Mouse (Mus musculus) cerebellum, adult 2 months (tissue): Measurements from ENCODE around the gene Alox12e.

Source experiments
- CTCF ChIP-seq: fragments of 200-500 bp; IDR thresholded peaks from 2 replicates; pipeline ENCODE4 v1.5.1; 2011; ENCODE audit warnings: low read depth, mild to moderate bottlenecking, control low read depth, low read length, moderate library complexity, borderline replicate concordance; ENCODE audit not compliant: insufficient read depth
- POLR2A ChIP-seq: fragments of 200-500 bp; IDR thresholded peaks from 2 replicates; pipeline ENCODE4 v1.6.1; 2011; ENCODE audit warnings: low read length, control low read depth, borderline replicate concordance; ENCODE audit not compliant: insufficient read depth

DNA sequence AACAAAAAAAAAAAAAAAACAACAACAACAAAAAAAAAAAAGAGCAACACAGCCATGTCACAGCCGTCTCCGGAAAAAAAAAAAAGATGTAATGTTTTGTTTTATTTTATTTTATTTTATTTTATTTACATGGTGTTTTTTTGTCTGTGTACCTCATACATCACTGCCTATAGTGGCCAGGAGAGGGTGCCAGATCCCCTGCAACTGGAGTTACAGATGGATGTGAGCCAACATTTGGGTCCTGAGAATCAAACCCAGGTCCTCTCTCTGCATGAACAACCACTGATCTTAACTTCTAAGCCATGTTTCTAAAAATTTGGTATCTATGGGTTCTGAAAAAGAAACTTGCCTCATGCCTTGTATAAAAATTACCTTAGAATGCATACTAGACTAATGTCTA lies 14.1 kb downstream of the Alox12e start:
- TF ChIP-seq CTCF (no peak), POLR2A (no peak)
